Mouse (Mus musculus): ENCODE results near the gene Ms4a6d. TPM values are rescaled to one million over a fixed set of nuclear protein-coding genes. Genes with fewer than 3 reads are reported as not detected.

Gene Ms4a6d
- polyA plus RNA-seq (2015; fragmentation: Nextera tagmentation; extraction: Ambion mirVana): 6.8 and 6.9 TPM in 2 replicates

GRCm38 (mm10) chr19:11604603-11605002 lies at the start of gene Ms4a6d:
Gene Ms4a6d (minus strand): TSS chr19:11604849.
- Histone ChIP-seq H3K4me1 (no peaks in the 10 kb centered on the region), H3K4me3 (replicated peaks) (no peak within 1 kb of the TSS), H3K27ac (no peak within 1 kb of the TSS), H3K36me3 (no peaks in the 10 kb centered on the region), H3K9me3 (no peaks in the 10 kb centered on the region), H3K4me2 (no peak within 1 kb of the TSS), H3K27me3 (replicated peaks) (no peaks in the 10 kb centered on the region), H3K9ac (no peak within 1 kb of the TSS)
- ATAC-seq (ENCODE audit: insufficient read depth, low FRiP score, low read depth): no peak
- WGBS: 86% methylated on average over 2 of the region's 2 CpGs

GRCm38 (mm10) chr19:11649564-11649963 lies 44.9 kb upstream of the Ms4a6d start:
- no peaks in the 10 kb centered on the region for H3K36me3 ChIP-seq
- H3K4me1 ChIP-seq: no peaks in the 10 kb centered on the region
- no peaks in the 10 kb centered on the region for H3K9me3 ChIP-seq
- H3K9ac ChIP-seq: no peak overlapping the region
- H3K27me3 ChIP-seq (replicated peaks): no peaks in the 10 kb centered on the region
- 73% methylated on average over 4 of the region's 4 CpGs for WGBS
- H3K4me2 ChIP-seq: no peak overlapping the region
- no peak for ATAC-seq (ENCODE audit: insufficient read depth, low FRiP score, low read depth)
- H3K27ac ChIP-seq: no peak overlapping the region
- H3K4me3 ChIP-seq (replicated peaks): no peak overlapping the region

- H3K27me3 ChIP-seq (replicated peaks): no peaks in the 10 kb centered on the region
- ATAC-seq (ENCODE audit: insufficient read depth, low FRiP score, low read depth): no peak
These were observed 41.5 kb upstream of the Ms4a6d start for GRCm38 (mm10) chr19:11646166-11646565.

GRCm38 (mm10) chr19:11640732-11641131 lies 36.1 kb upstream of the Ms4a6d start, which contains the start of gene Ms4a3:
Gene Ms4a3 (minus strand): TSS chr19:11640851.
- no peaks in the 10 kb centered on the region for H3K27me3 ChIP-seq (replicated peaks)
- H3K4me1 ChIP-seq: no peaks in the 10 kb centered on the region
- H3K9ac ChIP-seq: no peak within 1 kb of the TSS
- ATAC-seq (ENCODE audit: insufficient read depth, low FRiP score, low read depth): no peak
- H3K36me3 ChIP-seq: no peaks in the 10 kb centered on the region
- no peak within 1 kb of the TSS for H3K4me2 ChIP-seq
- 63% methylated on average over 1 of the region's 1 CpGs for WGBS
- H3K27ac ChIP-seq: no peak within 1 kb of the TSS
- no peak within 1 kb of the TSS for H3K4me3 ChIP-seq (replicated peaks)
- no peaks in the 10 kb centered on the region for H3K9me3 ChIP-seq

More at GRCm38 (mm10) chr19:11646166-11646565, 41.5 kb upstream of the Ms4a6d start:
- Histone ChIP-seq H3K9ac (no peak overlapping the region), H3K4me1 (no peaks in the 10 kb centered on the region), H3K4me3 (replicated peaks) (no peak overlapping the region), H3K36me3 (no peaks in the 10 kb centered on the region), H3K27ac (no peak overlapping the region), H3K4me2 (no peak overlapping the region), H3K9me3 (no peaks in the 10 kb centered on the region)
- WGBS: 70% methylated on average over 3 of the region's 3 CpGs

- H3K9me3 ChIP-seq: no peaks in the 10 kb centered on the region
- ATAC-seq (ENCODE audit: insufficient read depth, low FRiP score, low read depth): no peak
- no peaks in the 10 kb centered on the region for H3K4me1 ChIP-seq
- 72% methylated on average over 4 of the region's 4 CpGs for WGBS
- no peak overlapping the region for H3K4me3 ChIP-seq (replicated peaks)
- H3K9ac ChIP-seq: no peak overlapping the region
- H3K4me2 ChIP-seq: no peak overlapping the region
- no peaks in the 10 kb centered on the region for H3K36me3 ChIP-seq
- H3K27ac ChIP-seq: no peak overlapping the region
- H3K27me3 ChIP-seq (replicated peaks): no peaks in the 10 kb centered on the region
These were observed 34.4 kb upstream of the Ms4a6d start for GRCm38 (mm10) chr19:11639038-11639437.

- ATAC-seq (ENCODE audit: insufficient read depth, low FRiP score, low read depth): no peak
- no peak overlapping the region for H3K4me2 ChIP-seq
- no peak overlapping the region for H3K4me3 ChIP-seq (replicated peaks)
- H3K27ac ChIP-seq: no peak overlapping the region
- no peaks in the 10 kb centered on the region for H3K27me3 ChIP-seq (replicated peaks)
- H3K9ac ChIP-seq: no peak overlapping the region
- no peaks in the 10 kb centered on the region for H3K4me1 ChIP-seq
- no peaks in the 10 kb centered on the region for H3K9me3 ChIP-seq
- H3K36me3 ChIP-seq: no peaks in the 10 kb centered on the region
- 51% methylated on average over 5 of the region's 5 CpGs for WGBS
These were observed 30.9 kb upstream of the Ms4a6d start for GRCm38 (mm10) chr19:11635572-11635971.

- H3K27ac ChIP-seq: no peak overlapping the region
- H3K4me3 ChIP-seq (replicated peaks): no peak overlapping the region
- no peaks in the 10 kb centered on the region for H3K4me1 ChIP-seq
- H3K36me3 ChIP-seq: no peaks in the 10 kb centered on the region
- no peak overlapping the region for H3K9ac ChIP-seq
- H3K9me3 ChIP-seq: no peaks in the 10 kb centered on the region
- no peak overlapping the region for H3K4me2 ChIP-seq
- H3K27me3 ChIP-seq (replicated peaks): no peaks in the 10 kb centered on the region
- ATAC-seq (ENCODE audit: insufficient read depth, low FRiP score, low read depth): no peak
- WGBS: 63% methylated on average over 2 of the region's 2 CpGs
These were observed 29.7 kb upstream of the Ms4a6d start for GRCm38 (mm10) chr19:11634330-11634729.

- H3K9me3 ChIP-seq: no peaks in the 10 kb centered on the region
- no peaks in the 10 kb centered on the region for H3K36me3 ChIP-seq
- no peak overlapping the region for H3K4me3 ChIP-seq (replicated peaks)
- no peaks in the 10 kb centered on the region for H3K4me1 ChIP-seq
- WGBS: 72% methylated on average over 1 of the region's 1 CpGs
- H3K27me3 ChIP-seq (replicated peaks): no peaks in the 10 kb centered on the region
- H3K4me2 ChIP-seq: no peak overlapping the region
- ATAC-seq (ENCODE audit: insufficient read depth, low FRiP score, low read depth): no peak
- no peak overlapping the region for H3K9ac ChIP-seq
- H3K27ac ChIP-seq: no peak overlapping the region
These were observed 29.1 kb upstream of the Ms4a6d start for GRCm38 (mm10) chr19:11633732-11634131.

GRCm38 (mm10) chr19:11625231-11625630 lies 20.6 kb upstream of the Ms4a6d start:
- no peaks in the 10 kb centered on the region for H3K9me3 ChIP-seq
- no peak overlapping the region for H3K27ac ChIP-seq
- WGBS: 46% methylated on average over 5 of the region's 5 CpGs
- no peaks in the 10 kb centered on the region for H3K27me3 ChIP-seq (replicated peaks)
- no peak overlapping the region for H3K4me3 ChIP-seq (replicated peaks)
- H3K9ac ChIP-seq: no peak overlapping the region
- H3K4me2 ChIP-seq: no peak overlapping the region
- H3K36me3 ChIP-seq: no peaks in the 10 kb centered on the region
- H3K4me1 ChIP-seq: no peaks in the 10 kb centered on the region
- ATAC-seq (ENCODE audit: insufficient read depth, low FRiP score, low read depth): no peak

GRCm38 (mm10) chr19:11624800-11625199 lies 20.2 kb upstream of the Ms4a6d start:
- Histone ChIP-seq H3K4me3 (replicated peaks) (no peak overlapping the region), H3K9ac (no peak overlapping the region), H3K27ac (no peak overlapping the region), H3K4me1 (no peaks in the 10 kb centered on the region), H3K4me2 (no peak overlapping the region), H3K36me3 (no peaks in the 10 kb centered on the region), H3K27me3 (replicated peaks) (no peaks in the 10 kb centered on the region), H3K9me3 (no peaks in the 10 kb centered on the region)
- ATAC-seq (ENCODE audit: insufficient read depth, low FRiP score, low read depth): no peak

GRCm38 (mm10) chr19:11623551-11623950 lies 18.9 kb upstream of the Ms4a6d start, which contains the start of gene Ms4a2:
Gene Ms4a2 (minus strand): TSS chr19:11623719.
- Histone ChIP-seq H3K27me3 (replicated peaks) (no peaks in the 10 kb centered on the region), H3K4me2 (no peak within 1 kb of the TSS), H3K27ac (no peak within 1 kb of the TSS), H3K9ac (no peak within 1 kb of the TSS), H3K36me3 (no peaks in the 10 kb centered on the region), H3K9me3 (no peaks in the 10 kb centered on the region), H3K4me1 (no peaks in the 10 kb centered on the region), H3K4me3 (replicated peaks) (no peak within 1 kb of the TSS)
- WGBS: 83% methylated on average over 2 of the region's 2 CpGs
- ATAC-seq (ENCODE audit: insufficient read depth, low FRiP score, low read depth): no peak

- H3K27ac ChIP-seq: no peak overlapping the region
- no peak overlapping the region for H3K4me3 ChIP-seq (replicated peaks)
- no peaks in the 10 kb centered on the region for H3K4me1 ChIP-seq
- no peak; the same call in 1 of the 2 replicates for ATAC-seq (ENCODE audit: insufficient read depth, low FRiP score, low read depth)
- H3K36me3 ChIP-seq: no peaks in the 10 kb centered on the region
- no peaks in the 10 kb centered on the region for H3K27me3 ChIP-seq (replicated peaks)
- H3K9ac ChIP-seq: no peak overlapping the region
- H3K4me2 ChIP-seq: no peak overlapping the region
- no peaks in the 10 kb centered on the region for H3K9me3 ChIP-seq
These were observed 13.3 kb upstream of the Ms4a6d start for GRCm38 (mm10) chr19:11617983-11618382.

GRCm38 (mm10) chr19:11614805-11615204 lies 10.2 kb upstream of the Ms4a6d start:
- no peak for ATAC-seq (ENCODE audit: insufficient read depth, low FRiP score, low read depth)
- Histone ChIP-seq H3K4me1 (no peaks in the 10 kb centered on the region), H3K9me3 (no peaks in the 10 kb centered on the region), H3K4me2 (no peak overlapping the region), H3K36me3 (no peaks in the 10 kb centered on the region), H3K4me3 (replicated peaks) (no peak overlapping the region), H3K27me3 (replicated peaks) (no peaks in the 10 kb centered on the region), H3K9ac (no peak overlapping the region), H3K27ac (no peak overlapping the region)
- 50% methylated on average over 2 of the region's 2 CpGs for WGBS

Measured in stomach, embryonic 15.5 days (tissue).